Mouse (Mus musculus) ES-E14 (cell line): Measurements from ENCODE around the gene Rnf216.

Source experiments
- CHD2 ChIP-seq: IDR thresholded peaks from 2 replicates; pipeline ENCODE4 v1.6.1; 2014; ENCODE audit warnings: mild to moderate bottlenecking, low read depth, low read length, inconsistent platforms
- HCFC1 ChIP-seq: IDR thresholded peaks from 2 replicates; pipeline ENCODE4 v1.6.1; 2012; ENCODE audit warnings: low read length, inconsistent platforms, borderline replicate concordance; ENCODE audit not compliant: insufficient read depth
- ZC3H11A ChIP-seq: IDR thresholded peaks from 2 replicates; pipeline ENCODE4 v1.6.1; 2012; ENCODE audit warnings: low read depth, mild to moderate bottlenecking, inconsistent platforms, low read length, borderline replicate concordance
- ZNF384 ChIP-seq: IDR thresholded peaks from 2 replicates; pipeline ENCODE4 v1.6.1; 2012; ENCODE audit warnings: low read depth, low read length, inconsistent platforms

- TF ChIP-seq ZC3H11A (no peak), ZNF384 (no peak), CHD2 (no peak), HCFC1 (no peak)
Measured at GRCm38 (mm10) chr5:143137580-143137979, 24.8 kb upstream of the Rnf216 start.
